Mouse (Mus musculus) B cell, adult (primary cell): ENCODE data around the gene Tuft1. TPM values are rescaled to one million over a fixed set of nuclear protein-coding genes. Genes with fewer than 3 reads are reported as not detected.

ENCODE experiments used
- total RNA-seq: library from RNA; stranded (reverse); gene quantifications from 4 replicates; pipeline ENCODE4 v1.2.4, GENCODE M21; 2023; ENCODE audit not compliant: inconsistent age

The Tuft1 gene
- total RNA-seq = 2.0 to 4.0 TPM (median 3.0 TPM) in 4 replicates

DNA sequence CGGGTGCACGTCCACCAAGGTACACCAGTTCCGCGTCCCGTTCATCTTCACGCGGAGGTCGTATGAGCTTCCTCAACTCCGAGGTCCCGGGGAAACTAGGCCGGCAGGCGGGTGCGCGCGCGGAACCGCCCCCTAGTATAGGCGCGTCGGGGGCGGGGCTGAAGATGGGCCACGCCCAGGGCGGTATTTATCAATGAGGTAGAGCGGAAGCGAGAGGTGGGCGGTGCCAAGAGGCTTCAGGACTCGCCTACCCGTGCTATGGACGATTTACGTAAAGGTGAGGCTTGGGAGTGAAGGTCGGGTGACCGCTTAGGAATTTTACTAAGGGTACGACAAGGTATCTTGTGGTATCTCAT lies at the start of gene Tuft1:
Gene Tuft1 (minus strand): TSS at position 133 of the 356 bp plus-strand sequence.

DNA sequence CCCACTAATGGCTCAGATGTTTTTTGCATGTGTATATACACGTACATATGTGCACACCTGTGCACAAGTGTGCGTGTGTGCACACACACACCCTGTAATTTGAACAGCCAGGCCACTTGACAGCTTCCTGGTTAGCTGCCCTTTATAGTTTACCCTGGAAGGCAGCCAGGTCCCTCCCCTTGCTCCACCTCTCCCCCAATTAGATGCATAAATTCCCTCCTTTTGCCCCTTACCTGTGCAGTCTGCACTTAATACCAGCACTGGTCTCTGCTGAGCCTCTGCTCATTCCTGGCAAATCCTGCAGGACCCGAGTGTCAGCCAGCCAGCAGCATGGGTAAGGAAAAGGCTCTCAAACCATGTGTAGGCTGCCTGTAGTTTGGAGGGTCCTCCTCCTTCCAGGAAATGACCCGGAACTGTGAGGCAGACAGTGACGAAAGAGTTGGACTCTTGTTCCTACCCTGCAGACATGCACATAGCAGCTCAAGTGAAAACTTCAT lies 34.7 kb upstream of the Tuft1 start, which contains the start of gene Selenbp2:
Gene Selenbp2 (plus strand): TSS at position 228 of the 497 bp plus-strand sequence.

DNA sequence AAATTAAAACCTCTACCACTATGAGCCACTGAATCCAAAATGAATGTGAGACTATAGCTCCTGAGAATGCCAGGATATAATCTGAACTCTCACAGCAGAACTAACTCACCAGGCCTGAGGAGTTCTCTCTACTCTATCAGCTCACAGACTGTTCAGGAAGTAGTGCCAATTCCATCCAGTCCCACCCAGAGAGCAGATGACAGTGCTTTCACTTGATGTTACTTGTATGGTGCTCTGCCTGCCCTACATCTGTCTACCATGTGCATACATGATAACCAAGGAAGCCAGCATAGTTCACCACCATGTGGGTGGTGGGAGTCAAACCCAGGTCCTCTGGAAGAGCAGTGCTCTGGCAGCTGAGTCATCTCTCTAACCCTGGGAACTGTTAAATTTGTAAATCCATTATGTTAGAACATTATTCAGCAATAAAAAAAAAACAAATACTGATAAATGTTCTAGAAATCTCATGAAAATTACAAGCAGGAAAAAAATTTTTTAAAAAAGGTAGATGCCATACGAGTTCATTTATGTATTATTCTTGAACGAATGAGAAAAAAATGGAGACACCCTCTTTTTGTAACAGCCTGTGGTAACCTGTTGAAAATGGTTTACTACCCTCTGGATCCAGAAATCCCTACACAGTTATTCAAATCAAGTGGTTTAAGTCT lies 16.0 kb downstream of the Tuft1 start, which contains the start of gene Gm10972:
Gene Gm10972 (plus strand): TSS at position 618 of the 668 bp plus-strand sequence.

DNA sequence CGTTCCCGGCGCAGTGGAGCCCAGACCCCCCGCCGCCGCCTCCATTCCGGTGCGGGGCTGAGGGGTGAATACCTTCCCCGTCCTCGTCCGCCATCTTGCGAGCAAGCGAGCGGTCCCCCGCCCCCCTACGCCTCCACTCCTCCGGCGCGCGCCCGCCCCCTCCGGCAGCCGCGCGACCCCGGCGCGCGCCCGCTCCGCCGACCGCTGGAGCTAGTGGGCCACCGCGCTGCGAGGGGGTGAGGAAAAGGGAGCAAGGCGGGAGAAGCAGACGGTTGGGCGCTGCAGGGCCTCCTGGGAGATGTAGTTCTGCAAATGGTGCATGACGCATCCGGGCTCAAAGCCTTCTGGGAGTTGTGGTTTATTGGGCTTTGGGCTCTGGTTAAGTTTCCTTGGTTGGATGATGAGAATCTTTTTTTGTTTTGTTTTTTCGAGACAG lies 76.2 kb downstream of the Tuft1 start, which contains the start of gene Snx27:
Gene Snx27 (minus strand): TSS at position 261 of the 436 bp plus-strand sequence.

Other genes starting within 250 kb of the Tuft1 start
- gene Tdrkh, start 245.6 kb downstream of the Tuft1 start, total RNA-seq = 1.0 to 2.6 TPM (median 1.6 TPM) in 4 replicates
- 23.6 to 37.1 TPM (median 34.1 TPM) in 4 replicates for gene Mrpl9, start 215.6 kb downstream of the Tuft1 start, total RNA-seq
- gene Oaz3, start 215.0 kb downstream of the Tuft1 start, total RNA-seq = not detected in 4 replicates
- gene Celf3, start 180.6 kb downstream of the Tuft1 start, total RNA-seq = not detected in 4 replicates
- not detected in 4 replicates for gene Riiad1, start 178.5 kb downstream of the Tuft1 start, total RNA-seq
- gene Snx27, start 76.2 kb downstream of the Tuft1 start, total RNA-seq = 27.5 to 36.4 TPM (median 30.2 TPM) in 4 replicates
- not detected in 4 replicates for gene Gm10972, start 15.8 kb downstream of the Tuft1 start, total RNA-seq
- gene Selenbp2, start 34.7 kb upstream of the Tuft1 start, total RNA-seq = 1.3 TPM in 1 of 4 replicates, not detected in the others
- gene Cgn, start 127.6 kb upstream of the Tuft1 start, total RNA-seq = 5.8 to 7.8 TPM (median 6.8 TPM) in 4 replicates
- gene Pogz, start 178.7 kb upstream of the Tuft1 start, total RNA-seq = 77.8 to 98.2 TPM (median 88.0 TPM) in 4 replicates
- gene Psmb4, start 228.1 kb upstream of the Tuft1 start, total RNA-seq = 225 to 251 TPM (median 243 TPM) in 4 replicates